Mouse (Mus musculus) MEL (cell line): ENCODE results near the gene Cog6. TPM values are rescaled to one million over a fixed set of nuclear protein-coding genes. Genes with fewer than 3 reads are reported as not detected.

Experiments
- DNase-seq: peaks from one replicate; pipeline ENCODE4 v3.0.0; 2011; ENCODE audit warnings: low read depth, low spot score
- H3K27ac ChIP-seq: 2 replicates; pipeline ENCODE4 v1.5.1; 2012; ENCODE audit warnings: low read depth, mild to moderate bottlenecking, control low read depth, low read length, moderate library complexity; ENCODE audit not compliant: control insufficient read depth
- H3K27me3 ChIP-seq, 2 experiments: fragments of 150-350 bp in 1 of 2; sonication (generic) in 1 of 2; 2 replicates each; pipeline ENCODE4 v1.6.1; 2012; ENCODE audit warnings: low read length in 2 of 2, mild to moderate bottlenecking in 2 of 2, improper control_type of control experiment in 1 of 2, moderate library complexity in 1 of 2; ENCODE audit not compliant: insufficient read depth in 2 of 2, control insufficient read depth in 1 of 2
- H3K36me3 ChIP-seq, 2 experiments: 2 replicates each; pipeline ENCODE4 v1.6.1; 2012 to 2014; ENCODE audit warnings: low read length in 2 of 2, improper control_type of control experiment in 1 of 2, inconsistent platforms in 1 of 2, mild to moderate bottlenecking in 1 of 2; ENCODE audit not compliant: insufficient read depth in 2 of 2, control insufficient read depth in 1 of 2
- H3K4me1 ChIP-seq, 2 experiments: fragments of 150-350 bp in 1 of 2; sonication (generic) in 1 of 2; 2 replicates each; pipeline ENCODE4 v1.6.1; 2012; ENCODE audit warnings: low read length in 2 of 2, improper control_type of control experiment in 1 of 2, mild to moderate bottlenecking in 1 of 2; ENCODE audit not compliant: insufficient read depth in 2 of 2, control insufficient read depth in 1 of 2
- H3K4me3 ChIP-seq, 2 experiments: fragments of 150-350 bp in 1 of 2; sonication (generic) in 1 of 2; 2 replicates each; pipeline ENCODE4 v1.5.1; 2012; ENCODE audit warnings: low read depth in 2 of 2, low read length in 2 of 2, mild to moderate bottlenecking in 2 of 2, moderate library complexity in 2 of 2, control low read depth in 1 of 2, improper control_type of control experiment in 1 of 2; ENCODE audit not compliant: control insufficient read depth in 1 of 2, insufficient read depth in 1 of 2
- H3K79me2 ChIP-seq: 2 replicates; pipeline ENCODE4 v1.6.1; 2012; ENCODE audit warnings: mild to moderate bottlenecking, low read length, moderate library complexity; ENCODE audit not compliant: control insufficient read depth, poor library complexity, insufficient read depth
- H3K9ac ChIP-seq: 2 replicates; pipeline ENCODE4 v1.6.1; 2012; ENCODE audit warnings: low read depth, mild to moderate bottlenecking, control low read depth, low read length, moderate library complexity; ENCODE audit not compliant: control insufficient read depth, poor library complexity, severe bottlenecking
- H3K9me3 ChIP-seq: fragments of 150-350 bp; sonication (generic); replicated peaks from 2 replicates; pipeline ENCODE4 v1.6.1; 2012; ENCODE audit warnings: mild to moderate bottlenecking, low read length, improper control_type of control experiment, moderate library complexity; ENCODE audit not compliant: insufficient read depth
- BHLHE40 ChIP-seq: IDR thresholded peaks from 2 replicates; pipeline ENCODE4 v1.6.1; 2012; ENCODE audit warnings: low read depth, mild to moderate bottlenecking, inconsistent platforms, low read length, improper control_type of control experiment, borderline replicate concordance
- E2F4 ChIP-seq: IDR thresholded peaks from 2 replicates; pipeline ENCODE4 v1.6.1; 2011; ENCODE audit warnings: low read depth, low read length, improper control_type of control experiment, borderline replicate concordance
- ELF1 ChIP-seq: IDR thresholded peaks from 2 replicates; pipeline ENCODE4 v1.6.1; 2014; ENCODE audit warnings: low read depth, mild to moderate bottlenecking, inconsistent platforms, low read length, improper control_type of control experiment, moderate library complexity
- EP300 ChIP-seq, 2 experiments: IDR thresholded peaks; 2 replicates each; pipeline ENCODE4 v1.6.1; 2011; ENCODE audit warnings: improper control_type of control experiment in 2 of 2, low read length in 2 of 2, low read depth in 1 of 2, mild to moderate bottlenecking in 1 of 2
- GABPA ChIP-seq: IDR thresholded peaks from 2 replicates; pipeline ENCODE4 v1.6.1; 2012; ENCODE audit warnings: low read depth, mild to moderate bottlenecking, inconsistent platforms, low read length, improper control_type of control experiment, moderate library complexity
- HCFC1 ChIP-seq: IDR thresholded peaks from 2 replicates; pipeline ENCODE4 v1.6.1; 2012; ENCODE audit warnings: low read depth, mild to moderate bottlenecking, inconsistent platforms, low read length, improper control_type of control experiment, moderate library complexity
- KAT2A ChIP-seq: conservative IDR thresholded peaks from 2 replicates; pipeline ENCODE4 v1.6.1; 2012; ENCODE audit warnings: low read depth, low read length, improper control_type of control experiment, inconsistent platforms
- MAFK ChIP-seq: IDR thresholded peaks from 2 replicates; pipeline ENCODE4 v1.6.1; 2011; ENCODE audit warnings: low read depth, mild to moderate bottlenecking, low read length, improper control_type of control experiment, borderline replicate concordance
- MYB ChIP-seq: IDR thresholded peaks from 2 replicates; pipeline ENCODE4 v1.6.1; 2011; ENCODE audit warnings: mild to moderate bottlenecking, low read depth, low read length, improper control_type of control experiment
- POLR2AphosphoS2 ChIP-seq: IDR thresholded peaks from 2 replicates; pipeline ENCODE4 v1.6.1; 2011; ENCODE audit warnings: low read length, improper control_type of control experiment
- POLR2AphosphoS5 ChIP-seq: IDR thresholded peaks from 2 replicates; pipeline ENCODE4 v1.6.1; 2012; ENCODE audit warnings: low read depth, borderline replicate concordance, mild to moderate bottlenecking, inconsistent platforms, low read length, moderate library complexity, mixed read lengths
- RAD21 ChIP-seq: IDR thresholded peaks from 2 replicates; pipeline ENCODE4 v1.6.1; 2011; ENCODE audit warnings: mild to moderate bottlenecking, low read depth, low read length, improper control_type of control experiment
- SMC3 ChIP-seq: IDR thresholded peaks from 2 replicates; pipeline ENCODE4 v1.6.1; 2011; ENCODE audit warnings: low read depth, low read length, improper control_type of control experiment
- TBP ChIP-seq: IDR thresholded peaks from 2 replicates; pipeline ENCODE4 v1.8.0; 2011; ENCODE audit warnings: low read depth, low read length, improper control_type of control experiment
- TCF12 ChIP-seq: IDR thresholded peaks from 2 replicates; pipeline ENCODE4 v1.6.1; 2014; ENCODE audit warnings: low read depth, mild to moderate bottlenecking, inconsistent platforms, low read length, improper control_type of control experiment, moderate library complexity
- USF2 ChIP-seq, 2 experiments: IDR thresholded peaks; 2 replicates each; pipeline ENCODE4 v1.6.1; 2011 to 2012; ENCODE audit warnings: improper control_type of control experiment in 2 of 2, low read length in 2 of 2, borderline replicate concordance in 1 of 2, inconsistent platforms in 1 of 2, low read depth in 1 of 2, mild to moderate bottlenecking in 1 of 2; ENCODE audit not compliant: insufficient read depth in 1 of 2
- ZNF384 ChIP-seq: IDR thresholded peaks from 2 replicates; pipeline ENCODE4 v1.6.1; 2012; ENCODE audit warnings: low read depth, mild to moderate bottlenecking, inconsistent platforms, low read length, improper control_type of control experiment
- polyA plus RNA-seq, 2 experiments: library from polyadenylated mRNA; stranded (reverse) in 1 of 2; unstranded in 1 of 2; fragments of >175 nt in 1 of 2; fragments of >200 nt in 1 of 2; gene quantifications; 2 replicates each; pipeline versions ENCODE4 v1.2.1 to v1.2.4; 2012; ENCODE audit warnings: low replicate concordance in 2 of 2, low read depth in 1 of 2; ENCODE audit not compliant: insufficient read length in 2 of 2, insufficient read depth in 1 of 2, missing spikeins in 1 of 2
- total RNA-seq: library from RNA; depleted of rRNA; stranded (reverse); fragments of 300-350 nt; gene quantifications from 2 replicates; pipeline ENCODE4 v1.2.3, GENCODE M21; 2012

Gene Cog6
- total and polyA plus RNA-seq, 3 experiments = 15.6 to 21.6 TPM; not detected in 1

- Histone ChIP-seq H3K9me3 (no peaks in the 10 kb centered on the region), H3K4me3 (no peak overlapping the region), H3K4me1 (no peaks in the 10 kb centered on the region), H3K79me2 (no peaks in the 10 kb centered on the region), H3K27me3 (no peaks in the 10 kb centered on the region), H3K27ac (no peak overlapping the region), H3K36me3 (no peaks in the 10 kb centered on the region), H3K9ac (no peak overlapping the region)
- no peak for DNase-seq
- TF ChIP-seq E2F4 = no peak
- TF ChIP-seq EP300 (IDR thresholded peaks at IDR 0.05; ENCODE audit: low read depth in 1 of 2, low read length in 2 of 2) = no peak
- TF ChIP-seq ZNF384 = no peak
- no peak for TF ChIP-seq MYB
- no peak for TF ChIP-seq POLR2AphosphoS2
- no peak for TF ChIP-seq POLR2AphosphoS5
Observed at GRCm38 (mm10) chr3:52948824-52949223, 68.2 kb downstream of the Cog6 start.

- no peak overlapping the region for H3K9ac ChIP-seq
- H3K36me3 ChIP-seq = no peaks in the 10 kb centered on the region
Observed at GRCm38 (mm10) chr3:52947444-52947843, 69.6 kb downstream of the Cog6 start.

GRCm38 (mm10) chr3:52940832-52941468 is 76.1 kb downstream of the Cog6 start:
- no peaks in the 10 kb centered on the region for H3K79me2 ChIP-seq
- no peak overlapping the region for H3K27ac ChIP-seq
- no peaks in the 10 kb centered on the region for H3K36me3 ChIP-seq
- no peaks in the 10 kb centered on the region for H3K9me3 ChIP-seq
- no peaks in the 10 kb centered on the region; a peak in 1 of 4 replicates for H3K27me3 ChIP-seq
- no peak for TF ChIP-seq HCFC1
- TF ChIP-seq ELF1 = no peak
- no peak for TF ChIP-seq SMC3
- TF ChIP-seq USF2 (IDR thresholded peaks at IDR 0.05; ENCODE audit: borderline replicate concordance in 1 of 2, insufficient read depth in 1 of 2, low read depth in 1 of 2, low read length in 2 of 2) = no peak
- no peak for TF ChIP-seq KAT2A
- no peak for TF ChIP-seq GABPA
- TF ChIP-seq BHLHE40 = no peak
- no peak for TF ChIP-seq TBP
- no peak for TF ChIP-seq MAFK
- no peak for DNase-seq
- H3K9ac ChIP-seq = no peak overlapping the region
- no peak overlapping the region for H3K4me3 ChIP-seq
- no peaks in the 10 kb centered on the region for H3K4me1 ChIP-seq

More at GRCm38 (mm10) chr3:52947444-52947843, 69.6 kb downstream of the Cog6 start:
- Histone ChIP-seq H3K79me2 (no peaks in the 10 kb centered on the region), H3K27ac (no peak overlapping the region), H3K4me1 (no peaks in the 10 kb centered on the region), H3K27me3 (no peaks in the 10 kb centered on the region), H3K9me3 (no peaks in the 10 kb centered on the region)
- no peak for DNase-seq
- TF ChIP-seq TCF12 (no peak), RAD21 (no peak)
- TF ChIP-seq, all 39 proteins: peak for 0
- H3K4me3 ChIP-seq = no peak overlapping the region
